Mouse (Mus musculus) adrenal gland, adult 18-20 months (tissue): ENCODE data around the gene Rpl10a. TPM values are rescaled to one million over a fixed set of nuclear protein-coding genes. Genes with fewer than 3 reads are reported as not detected.
"Not testable (repeated sequence)": the region's sequence is repeated elsewhere in the genome, so short reads cannot be mapped to it uniquely, and the experiment has no call there.

ENCODE experiments used
- DNase-seq, 2 experiments: peaks; one replicate each; pipeline ENCODE4 v3.0.0; 2021 to 2022; ENCODE audit warnings: low spot score in 2 of 2
- total RNA-seq, 2 experiments: library from RNA; stranded (reverse); gene quantifications; 1 replicate in 1 of 2; 2 replicates in 1 of 2; pipeline ENCODE4 v1.2.3; 2021

Gene Rpl10a
- total RNA-seq, 2 experiments from 2014 or later = 760 to 827 TPM

DNA sequence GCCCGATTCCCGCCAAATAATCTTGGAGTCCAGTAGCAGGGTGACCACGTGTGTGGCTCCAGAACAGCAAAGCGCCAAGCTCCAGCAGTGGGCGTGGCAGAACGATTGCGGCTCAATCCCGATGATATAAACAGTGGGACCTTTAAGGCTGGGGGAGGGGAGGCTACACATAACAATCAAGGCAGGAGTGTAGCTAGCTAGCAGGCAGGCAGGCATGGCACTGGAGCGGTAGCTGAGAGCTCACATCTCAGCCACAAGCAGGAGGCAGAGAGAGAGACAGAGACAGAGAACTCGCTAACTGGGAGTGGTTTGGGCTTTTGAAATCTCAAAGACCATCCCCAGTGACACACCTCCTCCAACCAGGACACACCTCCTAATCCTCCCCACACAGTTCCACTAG, 23.1 kb upstream of the Rpl10a start:
- DNase-seq = no peak

DNA sequence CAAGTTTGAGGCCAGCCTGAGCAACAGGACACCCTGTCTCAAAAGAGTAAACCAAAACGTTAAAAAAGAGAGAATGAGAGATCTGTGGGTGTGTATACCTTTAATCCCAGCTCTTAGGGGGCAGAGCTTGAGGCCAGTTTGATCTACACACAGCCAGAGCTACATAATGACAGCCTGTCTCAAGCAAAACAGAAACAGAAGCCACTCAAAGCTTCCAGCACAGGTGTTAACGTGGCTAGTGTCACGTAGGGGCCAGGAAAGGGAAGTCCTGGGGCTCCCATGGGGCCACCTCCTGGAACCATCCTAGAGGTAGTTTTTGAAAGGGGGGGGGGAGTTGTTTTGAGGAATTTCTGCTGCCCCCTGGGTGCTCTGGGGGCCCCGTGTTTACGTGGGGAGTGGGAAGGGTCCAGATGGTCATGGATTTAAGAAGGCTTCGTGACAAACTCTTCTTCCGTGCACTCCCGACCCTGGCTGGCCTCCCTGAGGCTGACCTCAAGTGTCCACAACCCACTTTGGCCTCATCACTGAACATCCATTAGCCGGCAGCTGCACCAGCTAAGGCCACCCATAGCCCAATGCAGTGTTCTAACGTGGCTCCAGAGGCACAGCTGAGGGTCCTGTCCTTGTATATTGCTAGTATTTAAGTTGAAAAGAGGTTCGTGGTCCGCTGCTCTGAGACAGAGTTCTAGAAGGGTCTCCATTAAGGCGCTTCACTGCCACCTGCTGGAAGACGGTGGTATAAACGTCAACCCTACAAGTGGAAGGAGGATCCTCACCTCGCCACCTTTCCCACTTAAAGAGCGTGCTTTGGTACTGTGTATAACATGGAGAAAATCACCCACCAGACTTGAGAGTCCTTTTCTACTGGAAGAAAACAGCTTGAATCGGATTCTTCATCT, 19.7 kb upstream of the Rpl10a start:
- peak; percentile 89 to 92 for DNase-seq

DNA sequence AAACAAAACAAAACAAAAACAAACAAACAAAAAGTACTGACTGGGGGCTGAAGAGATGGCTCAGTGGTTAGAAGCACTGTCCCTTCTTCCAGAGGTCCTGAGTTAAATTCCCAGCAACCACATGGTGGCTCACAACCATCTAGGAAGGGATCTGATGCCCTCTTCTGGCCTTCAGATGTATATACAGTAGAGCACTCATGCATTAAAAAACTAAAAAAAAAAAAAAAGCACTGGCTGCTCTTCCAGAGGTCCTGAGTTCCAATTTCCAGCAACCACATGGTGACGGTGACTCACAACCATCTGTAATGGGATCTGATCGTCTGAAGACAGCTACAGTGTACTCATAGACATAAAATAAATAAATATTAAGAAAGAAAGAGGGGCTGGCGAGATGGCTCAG, 17.4 kb upstream of the Rpl10a start:
- DNase-seq = no peak

DNA sequence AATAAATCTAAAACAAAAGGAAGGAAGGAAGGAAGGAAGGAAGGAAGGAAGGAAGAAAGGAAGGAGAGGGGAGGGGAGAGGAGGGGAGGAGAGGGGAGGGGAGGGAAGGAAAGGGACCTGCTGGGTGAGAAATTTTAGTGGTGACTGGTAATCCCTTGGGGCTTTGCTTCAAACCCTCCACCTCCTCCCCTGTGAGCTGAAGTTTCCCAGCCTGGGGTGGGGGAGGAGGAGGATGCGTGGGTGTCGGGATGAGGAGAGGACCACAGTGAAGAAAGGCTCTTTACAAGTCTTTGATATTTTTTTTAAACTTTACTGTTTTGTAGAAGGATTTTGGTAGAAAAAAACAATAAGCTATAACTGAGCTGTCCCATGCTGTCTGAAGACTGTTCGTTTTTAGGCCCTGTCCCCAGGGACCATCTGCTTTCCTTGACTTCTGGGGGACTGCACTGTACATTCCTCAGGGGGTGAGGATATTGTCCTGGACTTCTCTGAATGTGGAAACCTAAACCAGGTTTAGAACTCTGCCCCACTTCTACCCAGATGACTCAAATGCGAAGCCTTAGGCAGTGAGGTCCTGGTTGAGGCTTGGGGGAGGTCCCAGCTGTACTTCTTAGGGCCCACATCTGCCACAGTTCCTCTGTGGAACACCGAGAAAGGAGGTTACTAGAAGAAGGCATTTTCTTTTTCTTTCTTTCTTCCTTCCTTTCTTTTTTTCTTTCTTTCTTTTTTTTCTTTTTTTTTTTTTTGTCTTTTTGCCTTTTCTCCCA, 16.7 kb upstream of the Rpl10a start:
- DNase-seq = no peak

DNA sequence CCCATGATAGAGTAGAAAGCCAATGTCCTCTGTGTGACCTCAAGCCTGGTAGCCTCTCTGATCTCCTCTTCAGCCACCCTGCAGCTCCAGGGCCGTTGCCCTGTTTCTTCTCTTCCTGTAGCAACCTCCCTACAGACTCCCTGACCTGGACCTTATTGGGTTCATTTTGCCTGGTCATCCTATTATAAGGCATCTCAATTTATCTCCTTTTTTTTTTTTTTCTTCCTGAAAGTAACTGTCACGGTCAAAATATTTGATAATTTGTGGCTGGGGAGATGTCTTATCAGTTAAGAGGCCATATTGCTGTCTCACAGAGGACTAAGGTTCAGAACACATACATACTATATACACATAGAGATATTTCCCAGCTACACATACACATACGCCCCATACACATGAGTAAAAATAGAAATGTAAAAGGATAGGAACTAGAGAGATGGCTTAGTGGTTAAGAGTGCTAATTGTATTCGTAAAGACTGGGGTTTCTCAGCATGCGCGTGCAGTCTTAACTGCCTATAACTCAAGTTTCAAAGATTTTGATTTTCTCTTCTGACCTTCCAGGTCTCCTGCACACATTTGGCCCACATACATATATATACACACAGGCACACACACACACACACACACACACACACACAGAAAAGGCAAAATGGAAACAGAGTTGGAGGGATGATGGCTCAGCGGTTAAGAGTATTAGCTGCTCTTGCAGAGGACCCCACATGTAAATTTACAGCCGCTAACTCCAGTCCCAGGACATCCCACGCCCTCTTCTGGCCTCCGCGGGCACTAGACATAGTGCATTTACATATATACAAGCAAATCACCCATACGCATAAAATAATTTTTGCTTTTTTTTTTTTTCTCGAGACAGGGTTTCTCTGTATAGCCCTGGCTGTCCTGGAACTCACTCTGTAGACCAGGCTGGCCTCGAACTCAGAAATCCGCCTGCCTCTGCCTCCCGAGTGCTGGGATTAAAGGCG, 15.7 kb upstream of the Rpl10a start:
- no peak for DNase-seq

DNA sequence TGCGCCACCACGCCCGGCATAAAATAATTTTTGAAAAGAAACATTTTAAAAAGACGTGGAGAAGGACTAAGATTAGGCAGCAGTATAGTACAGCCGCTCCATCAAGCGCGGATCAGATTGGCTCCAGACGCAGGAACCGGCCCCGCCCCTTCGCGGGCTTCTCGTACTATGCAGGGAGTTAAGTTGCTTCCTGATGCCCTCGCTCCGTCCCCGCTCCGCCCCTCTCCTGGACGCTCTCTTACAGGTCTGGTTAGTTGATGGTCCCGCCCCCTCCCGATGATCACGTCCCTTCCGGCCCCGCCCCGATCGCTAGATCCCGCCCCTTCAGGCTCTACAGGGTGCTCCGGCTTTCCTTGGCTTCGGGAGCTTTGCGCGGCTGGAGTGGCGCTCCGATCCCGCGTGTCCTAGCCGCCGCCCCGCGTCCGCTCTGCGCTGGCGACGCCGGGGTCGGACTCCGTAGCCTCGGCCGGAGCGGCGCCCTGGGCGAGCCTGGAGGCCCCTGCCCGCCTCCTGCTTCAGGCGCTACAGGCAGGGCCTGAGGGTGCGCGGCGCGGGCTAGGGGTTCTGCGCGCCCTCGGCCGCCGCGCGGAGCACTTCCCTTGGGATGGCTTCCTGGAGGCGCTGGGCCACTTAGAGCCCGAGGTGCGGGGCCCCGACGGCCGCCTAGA, 14.9 kb upstream of the Rpl10a start, which contains the start of gene Fance:
Gene Fance (plus strand): TSS at position 308 of the 668 bp plus-strand sequence.
- DNase-seq = peak; percentile 84 to 87

DNA sequence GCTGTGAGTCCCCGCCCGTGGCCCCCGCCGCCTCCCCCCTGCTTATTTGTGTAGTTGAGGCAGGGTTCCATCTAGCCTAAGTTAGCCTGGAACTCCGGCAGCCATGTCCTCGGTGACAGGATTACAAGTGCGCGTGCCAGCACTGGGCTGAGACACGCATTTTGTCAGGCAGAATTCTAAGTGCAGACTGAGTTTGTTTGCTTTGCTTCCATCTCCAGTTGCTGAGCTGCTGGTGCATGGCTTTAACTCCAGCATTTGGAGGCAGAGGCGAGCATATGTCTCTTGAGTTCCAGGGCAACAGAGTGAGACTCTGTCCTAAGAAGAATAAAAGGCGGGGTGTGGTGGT, 14.4 kb upstream of the Rpl10a start:
- DNase-seq = no peak

DNA sequence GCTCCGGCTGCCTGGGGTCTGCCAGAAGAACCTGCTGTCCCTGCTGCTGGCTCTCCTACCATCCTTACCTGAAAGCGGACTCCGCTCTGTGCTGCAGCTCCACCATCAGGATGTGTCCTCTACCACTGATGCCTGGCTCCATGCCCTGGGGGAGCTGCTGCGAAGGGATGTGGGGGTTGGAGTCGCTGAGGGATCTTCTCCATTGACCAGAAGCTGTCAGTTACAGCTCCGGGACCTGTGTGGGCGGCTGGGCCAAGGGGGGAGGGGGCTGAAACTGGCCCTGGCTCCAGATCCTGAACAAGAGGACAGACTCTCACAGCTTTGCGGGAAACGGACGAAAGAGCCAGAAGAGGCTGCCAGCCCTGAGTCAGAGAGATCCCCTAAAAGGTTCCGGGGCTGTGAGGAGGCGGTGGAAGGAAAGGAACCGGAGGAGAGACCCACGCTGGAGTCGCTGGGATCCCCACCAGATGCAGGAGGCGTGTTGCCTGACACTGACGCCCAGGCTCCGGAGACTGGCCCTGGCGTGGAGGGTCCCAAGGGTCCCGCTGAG, 12.6 kb upstream of the Rpl10a start:
- no peak for DNase-seq

DNA sequence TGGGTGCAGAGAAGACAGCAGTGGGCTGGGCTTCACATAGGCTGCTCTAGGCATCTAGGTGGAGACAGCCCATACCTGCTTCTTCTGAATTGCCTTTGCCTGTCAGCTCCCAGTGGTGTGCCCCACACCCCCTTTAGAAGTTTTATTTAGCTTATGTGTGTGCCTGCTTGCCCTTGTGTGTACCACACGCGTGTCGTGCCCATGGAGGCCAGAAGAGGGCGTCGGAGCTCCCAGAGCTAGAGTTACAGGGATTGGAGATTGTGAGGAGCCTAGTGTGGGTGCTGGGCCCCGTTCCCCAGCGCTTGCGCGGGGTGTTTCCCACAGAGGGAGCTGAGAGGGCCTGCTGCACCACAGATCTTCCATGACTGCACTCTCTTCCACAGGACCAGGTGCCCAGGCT, 11.8 kb upstream of the Rpl10a start:
- no peak for DNase-seq

DNA sequence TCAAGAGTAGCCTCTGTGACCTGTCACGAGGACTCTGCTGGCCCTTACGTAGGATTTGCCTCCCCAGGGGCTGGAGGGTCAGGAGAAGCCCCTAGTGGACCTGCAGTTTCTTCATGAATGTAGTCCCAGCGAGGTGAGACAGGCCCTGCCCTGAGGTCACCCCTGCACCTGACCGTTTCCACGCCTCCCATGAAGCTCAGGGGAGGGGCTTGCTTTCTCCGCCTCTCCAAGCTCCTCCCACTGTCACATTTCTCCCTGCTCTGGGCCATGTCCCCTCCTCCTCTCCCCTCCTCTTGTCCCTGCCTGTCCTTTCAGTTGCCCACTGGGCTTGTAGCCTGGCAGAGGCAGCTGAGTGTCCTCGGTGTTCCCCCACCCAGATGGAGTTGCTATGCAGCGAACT, 11.2 kb upstream of the Rpl10a start:
- no peak for DNase-seq

DNA sequence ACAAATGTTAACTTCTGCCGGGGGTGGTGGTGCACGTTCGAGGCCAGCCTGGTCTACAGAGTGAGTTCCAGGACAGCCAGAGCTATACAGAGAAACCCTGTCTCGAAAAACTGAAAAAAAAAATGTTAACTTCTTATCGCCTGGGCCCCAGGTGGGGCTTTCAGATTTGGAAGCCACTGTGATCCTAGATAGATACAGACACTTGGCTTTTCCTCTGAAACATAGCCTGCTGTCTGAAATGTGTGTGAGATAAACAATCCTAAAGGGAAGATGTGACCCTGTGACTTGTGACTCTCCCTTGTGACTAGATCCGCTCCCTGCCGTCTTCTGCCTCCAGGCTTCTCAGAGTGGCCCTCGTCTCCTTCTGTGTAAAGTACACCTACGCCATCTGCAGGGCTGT, 10.5 kb upstream of the Rpl10a start:
- no peak for DNase-seq

DNA sequence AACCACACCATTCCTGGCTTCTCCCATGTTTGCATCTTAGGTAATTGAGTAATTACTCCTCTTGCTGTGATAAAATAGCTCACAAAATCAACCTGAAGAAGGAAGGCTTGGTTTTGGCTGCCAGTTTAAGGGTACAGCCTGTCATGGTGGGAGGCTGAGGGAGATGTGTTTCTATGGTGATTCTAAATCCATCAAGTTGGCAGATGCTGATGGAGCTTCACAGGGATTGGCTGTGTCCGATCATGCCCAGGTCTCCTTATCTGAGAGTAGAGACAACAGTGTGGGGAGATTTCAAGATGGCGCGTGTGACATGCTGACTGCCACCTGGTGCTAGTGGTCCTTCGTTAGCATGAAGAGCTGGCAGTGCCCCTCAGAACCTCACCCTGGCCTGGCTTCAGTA, 6.6 kb upstream of the Rpl10a start:
- DNase-seq = no peak

DNA sequence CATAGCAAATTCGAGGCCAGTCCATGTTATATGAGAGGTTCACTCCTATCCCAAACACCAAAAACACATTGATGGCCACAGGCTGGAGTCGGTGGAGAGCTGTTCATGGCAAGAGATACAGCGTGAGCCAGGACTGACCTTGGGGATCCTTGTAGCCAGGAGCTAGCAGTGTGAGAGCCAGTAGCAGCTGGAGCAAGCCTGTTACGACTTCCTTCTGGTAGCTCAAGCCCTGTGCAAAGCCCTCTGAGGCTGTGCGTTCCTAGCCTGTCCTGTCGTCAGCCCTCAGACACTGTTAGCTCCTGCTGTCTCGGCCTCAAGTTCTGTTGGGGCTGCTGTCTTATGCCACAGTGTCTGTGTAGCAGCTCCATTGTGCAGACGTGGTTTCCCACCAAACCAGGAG, 4.5 kb upstream of the Rpl10a start:
- DNase-seq = no peak

DNA sequence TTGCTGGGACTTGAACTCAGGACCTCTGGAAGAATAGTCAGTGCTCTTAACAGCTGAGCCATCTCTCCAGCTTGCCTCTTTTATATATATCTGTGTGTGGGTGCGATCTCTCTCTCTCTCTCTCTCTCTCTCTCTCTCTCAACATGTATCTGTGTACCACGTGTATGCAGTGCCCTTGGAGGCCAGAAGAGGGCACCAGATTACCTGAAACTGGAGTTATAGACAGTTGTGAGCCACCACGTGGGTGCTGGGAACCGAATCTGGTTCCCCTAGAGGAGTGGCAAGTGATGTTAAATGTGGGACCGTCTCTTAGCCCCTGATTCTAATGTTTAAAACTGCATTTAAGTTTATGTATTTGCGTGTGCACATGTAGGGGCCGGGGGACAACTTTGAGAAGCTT, 3.9 kb upstream of the Rpl10a start:
- DNase-seq = not testable (repeated sequence)

DNA sequence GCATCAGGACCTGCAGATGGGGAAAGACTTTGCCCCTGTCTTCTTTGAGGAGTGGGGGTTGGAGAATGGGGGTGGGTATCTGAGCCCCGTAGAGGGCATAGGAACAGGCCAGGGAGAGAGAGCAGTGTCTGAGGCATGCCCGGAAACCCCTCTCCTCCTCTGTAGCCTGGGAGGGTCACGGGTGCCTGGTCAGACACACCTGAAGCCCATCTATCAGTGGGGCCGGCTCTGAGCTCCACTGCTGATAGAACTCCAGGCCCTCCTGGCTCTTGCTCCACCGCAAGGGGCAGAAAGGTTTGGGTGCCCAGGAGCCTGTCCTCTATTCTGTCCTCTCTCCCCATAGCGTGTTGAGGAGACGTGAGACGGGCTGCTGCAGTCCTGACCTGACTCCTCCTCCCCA, 2.5 kb upstream of the Rpl10a start:
- DNase-seq = no peak

DNA sequence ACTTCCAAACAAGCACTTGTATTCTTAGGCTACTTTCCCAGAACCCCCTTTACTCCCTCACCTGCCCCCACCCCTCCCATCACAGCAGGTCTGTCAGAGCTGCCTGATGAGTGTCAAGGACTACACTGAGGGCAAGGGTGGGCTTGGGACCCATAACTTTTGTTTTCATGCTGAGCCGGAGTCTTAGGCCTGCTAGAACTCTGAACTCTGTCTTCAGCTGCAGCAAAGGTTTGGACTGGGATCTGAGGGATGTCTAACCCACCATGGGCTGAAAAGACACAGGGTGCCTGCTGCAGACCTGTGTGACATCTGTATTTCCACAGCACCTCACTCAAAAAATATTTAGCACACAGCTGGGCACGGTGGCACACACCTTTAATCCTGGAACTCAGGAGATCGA, 1.3 kb upstream of the Rpl10a start:
- DNase-seq = no peak

DNA sequence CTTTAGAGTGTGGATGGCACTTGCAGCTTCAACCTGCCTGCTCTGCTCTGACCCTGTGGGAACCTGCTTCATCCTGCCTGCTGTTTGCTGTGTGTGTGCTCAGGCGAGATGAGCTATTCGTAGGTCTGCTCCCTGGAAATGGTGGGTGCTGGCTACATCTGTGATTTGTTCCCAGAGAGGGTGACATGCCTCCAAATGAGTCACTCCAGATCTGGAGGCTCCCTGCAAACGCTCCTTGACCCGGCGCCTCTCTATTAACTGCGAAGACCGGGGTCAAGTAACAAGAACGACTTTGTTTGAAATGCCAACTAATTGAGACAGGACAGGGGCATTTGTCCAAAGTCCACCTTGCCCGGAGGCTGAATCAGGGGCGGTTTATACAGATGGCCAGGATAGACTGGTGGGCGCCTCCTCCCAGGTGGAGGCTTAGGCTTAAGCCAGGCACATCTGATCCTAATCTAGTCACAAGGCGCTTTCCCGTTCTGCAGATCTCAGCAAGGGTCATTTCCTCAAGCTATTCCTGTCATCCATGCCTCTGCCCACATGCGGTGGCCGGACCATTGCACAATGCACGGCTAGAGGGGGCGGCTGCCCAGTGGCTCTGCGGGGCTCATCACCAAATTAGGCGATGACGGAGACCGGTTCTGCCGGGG, 472 bp upstream of the Rpl10a start:
- peak in 1 of 2 experiments; percentile 43 for DNase-seq

DNA sequence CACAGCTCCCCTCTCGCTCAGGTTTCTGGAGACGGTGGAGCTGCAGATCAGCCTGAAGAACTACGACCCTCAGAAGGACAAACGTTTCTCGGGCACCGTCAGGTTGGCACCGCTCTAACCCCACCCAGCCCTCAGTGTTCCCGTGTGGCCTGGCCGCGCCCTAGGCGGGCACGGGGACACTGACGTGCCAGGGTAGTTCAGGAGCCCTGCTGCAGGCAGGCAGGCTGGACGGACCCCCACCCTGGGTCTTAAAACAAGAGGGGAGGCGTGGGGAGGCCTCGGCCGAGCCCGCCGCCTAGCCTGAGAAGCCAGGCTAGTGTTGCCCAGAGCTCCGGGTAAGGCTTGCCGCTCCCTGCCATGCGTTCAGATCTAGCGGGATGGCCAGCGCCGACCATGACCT, 675 bp downstream of the Rpl10a start:
- DNase-seq = peak in 1 of 2 experiments; percentile 48

DNA sequence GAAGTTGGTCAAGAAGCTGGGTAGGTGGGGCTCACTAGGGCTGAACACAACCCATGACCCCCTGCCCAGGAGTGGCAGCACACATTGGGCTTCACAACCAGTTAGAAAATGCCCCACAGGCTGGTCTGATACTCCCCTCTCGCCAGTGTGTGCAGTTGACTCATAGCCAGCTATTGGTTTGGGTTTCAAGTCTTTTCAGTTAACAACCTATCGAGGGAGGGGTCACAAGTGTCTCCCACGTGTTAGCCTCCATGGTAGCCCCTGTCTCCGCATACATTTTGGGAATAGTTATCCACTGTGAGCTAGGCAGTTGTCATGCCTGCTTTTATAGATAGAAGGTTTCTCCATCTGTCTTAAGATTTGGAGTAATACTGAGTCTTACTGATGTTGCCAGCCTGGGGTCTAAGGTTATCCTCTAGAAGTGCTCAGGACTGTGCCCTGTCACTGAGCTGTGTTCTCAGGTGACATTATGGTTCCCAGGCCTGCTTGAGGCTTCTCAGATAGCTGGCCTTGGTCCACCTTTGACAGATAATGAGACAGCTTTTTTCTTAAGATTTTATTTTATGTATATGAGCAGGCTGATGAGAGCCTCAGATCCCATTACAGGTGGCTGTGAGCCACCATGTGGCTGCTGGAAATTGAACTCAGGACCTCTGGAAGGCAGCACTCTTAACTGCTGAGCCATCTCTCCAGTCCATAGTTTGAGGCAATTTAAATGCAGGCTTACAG, 1.4 kb downstream of the Rpl10a start:
- no peak for DNase-seq
